Mouse (Mus musculus): ENCODE measurements around the gene Cit. TPM values are rescaled to one million over a fixed set of nuclear protein-coding genes. Genes with fewer than 3 reads are reported as not detected.

The Cit gene
- total and polyA plus RNA-seq, 2 experiments = 0.43 to 0.74 TPM

- Histone ChIP-seq H3K36me3 (ENCODE audit: control insufficient read depth, insufficient read depth, low read length) (no peaks in the 10 kb centered on the region), H3K79me2 (ENCODE audit: control insufficient read depth, insufficient read depth, low read length) (no peaks in the 10 kb centered on the region), H3K4me3 (ENCODE audit: insufficient read depth, low read depth, low read length) (no peak overlapping the region), H3K4me1 (ENCODE audit: control insufficient read depth, insufficient read depth, low read length) (0 out of 2 replicates have a peak, but pooled peaks cover 2% of the 10 kb centered on the region), H3K9ac (ENCODE audit: low read depth, low read length) (no peak overlapping the region), H3K27me3 (ENCODE audit: control insufficient read depth, insufficient read depth, low read length) (no peaks in the 10 kb centered on the region), H3K27ac (replicated peaks; ENCODE audit: insufficient read depth, low read depth, low read length) (0 out of 2 replicates have a peak overlapping the region, but pooled peaks have one; percentile 2)
- TF ChIP-seq CTCF (IDR thresholded peaks at IDR 0.05; ENCODE audit: low read depth, low read length) (no peak), POLR2A (IDR thresholded peaks at IDR 0.05; ENCODE audit: extremely low read depth, insufficient read depth, low read length) (no peak)
- WGBS = 69% methylated on average over 12 of the region's 12 CpGs
- DNase-seq (ENCODE audit: extremely low read depth, low read depth, low spot score) = no peak
Observed at GRCm38 (mm10) chr5:115854370-115854769, 9.3 kb downstream of the Cit start.

GRCm38 (mm10) chr5:115858652-115859051, 13.6 kb downstream of the Cit start:
- Histone ChIP-seq H3K79me2 (ENCODE audit: control insufficient read depth, insufficient read depth, low read length) (no peaks in the 10 kb centered on the region), H3K27ac (replicated peaks; ENCODE audit: insufficient read depth, low read depth, low read length) (0 out of 2 replicates have a peak overlapping the region, but pooled peaks have one; percentile 50), H3K27me3 (ENCODE audit: control insufficient read depth, insufficient read depth, low read length) (no peaks in the 10 kb centered on the region), H3K36me3 (ENCODE audit: control insufficient read depth, insufficient read depth, low read length) (no peaks in the 10 kb centered on the region), H3K9ac (ENCODE audit: low read depth, low read length) (no peak overlapping the region), H3K4me3 (ENCODE audit: insufficient read depth, low read depth, low read length) (no peak overlapping the region), H3K4me1 (ENCODE audit: control insufficient read depth, insufficient read depth, low read length) (no peaks in the 10 kb centered on the region)
- no peak for DNase-seq (ENCODE audit: extremely low read depth, low read depth, low spot score)
- 67% methylated on average over 6 of the region's 6 CpGs for WGBS
- TF ChIP-seq POLR2A (IDR thresholded peaks at IDR 0.05; ENCODE audit: extremely low read depth, insufficient read depth, low read length) (no peak), CTCF (IDR thresholded peaks at IDR 0.05; ENCODE audit: low read depth, low read length) (no peak)

GRCm38 (mm10) chr5:115859461-115859860, 14.4 kb downstream of the Cit start:
- 92% methylated on average over 9 of the region's 9 CpGs for WGBS

GRCm38 (mm10) chr5:115861991-115862390, 16.9 kb downstream of the Cit start:
- Histone ChIP-seq H3K79me2 (ENCODE audit: control insufficient read depth, insufficient read depth, low read length) (no peaks in the 10 kb centered on the region), H3K4me1 (ENCODE audit: control insufficient read depth, insufficient read depth, low read length) (peaks cover 6% of the 10 kb centered on the region; the same call in 1 of the 2 replicates), H3K9ac (ENCODE audit: low read depth, low read length) (no peak overlapping the region), H3K4me3 (ENCODE audit: insufficient read depth, low read depth, low read length) (no peak overlapping the region), H3K36me3 (ENCODE audit: control insufficient read depth, insufficient read depth, low read length) (no peaks in the 10 kb centered on the region), H3K27ac (replicated peaks; ENCODE audit: insufficient read depth, low read depth, low read length) (no peak overlapping the region), H3K27me3 (ENCODE audit: control insufficient read depth, insufficient read depth, low read length) (no peaks in the 10 kb centered on the region)
- TF ChIP-seq CTCF (IDR thresholded peaks at IDR 0.05; ENCODE audit: low read depth, low read length) (no peak), POLR2A (IDR thresholded peaks at IDR 0.05; ENCODE audit: extremely low read depth, insufficient read depth, low read length) (no peak)
- no peak for DNase-seq (ENCODE audit: extremely low read depth, low read depth, low spot score)
- 94% methylated on average over 10 of the region's 10 CpGs for WGBS

More at GRCm38 (mm10) chr5:115859461-115859860, 14.4 kb downstream of the Cit start:
- Histone ChIP-seq H3K4me1 (ENCODE audit: control insufficient read depth, insufficient read depth, low read length) (no peaks in the 10 kb centered on the region), H3K4me3 (ENCODE audit: insufficient read depth, low read depth, low read length) (no peak overlapping the region), H3K27ac (replicated peaks; ENCODE audit: insufficient read depth, low read depth, low read length) (no peak overlapping the region), H3K36me3 (ENCODE audit: control insufficient read depth, insufficient read depth, low read length) (no peaks in the 10 kb centered on the region), H3K9ac (ENCODE audit: low read depth, low read length) (no peak overlapping the region), H3K27me3 (ENCODE audit: control insufficient read depth, insufficient read depth, low read length) (no peaks in the 10 kb centered on the region), H3K79me2 (ENCODE audit: control insufficient read depth, insufficient read depth, low read length) (no peaks in the 10 kb centered on the region)
- no peak for DNase-seq (ENCODE audit: extremely low read depth, low read depth, low spot score)
- no peak for TF ChIP-seq CTCF (IDR thresholded peaks at IDR 0.05; ENCODE audit: low read depth, low read length)
- TF ChIP-seq POLR2A (IDR thresholded peaks at IDR 0.05; ENCODE audit: extremely low read depth, insufficient read depth, low read length) = no peak

- H3K27ac ChIP-seq (replicated peaks; ENCODE audit: insufficient read depth, low read depth, low read length) = no peak overlapping the region
Observed at GRCm38 (mm10) chr5:115862439-115862838, 17.4 kb downstream of the Cit start.

GRCm38 (mm10) chr5:115866296-115866695, 21.2 kb downstream of the Cit start:
- no peaks in the 10 kb centered on the region for H3K79me2 ChIP-seq (ENCODE audit: control insufficient read depth, insufficient read depth, low read length)
- H3K9ac ChIP-seq (ENCODE audit: low read depth, low read length) = no peak overlapping the region
- 69% methylated on average over 11 of the region's 11 CpGs for WGBS
- no peak overlapping the region for H3K4me3 ChIP-seq (ENCODE audit: insufficient read depth, low read depth, low read length)
- DNase-seq (ENCODE audit: extremely low read depth, low read depth, low spot score) = peak; percentile 47
- TF ChIP-seq POLR2A (IDR thresholded peaks at IDR 0.05; ENCODE audit: extremely low read depth, insufficient read depth, low read length) = no peak
- TF ChIP-seq CTCF (IDR thresholded peaks at IDR 0.05; ENCODE audit: low read depth, low read length) = no peak
- H3K27ac ChIP-seq (replicated peaks; ENCODE audit: insufficient read depth, low read depth, low read length) = peak overlapping the region; percentile 58
- peaks cover 6% of the 10 kb centered on the region; the same call in 1 of the 2 replicates for H3K4me1 ChIP-seq (ENCODE audit: control insufficient read depth, insufficient read depth, low read length)
- no peaks in the 10 kb centered on the region for H3K36me3 ChIP-seq (ENCODE audit: control insufficient read depth, insufficient read depth, low read length)
- H3K27me3 ChIP-seq (ENCODE audit: control insufficient read depth, insufficient read depth, low read length) = no peaks in the 10 kb centered on the region

More at GRCm38 (mm10) chr5:115862439-115862838, 17.4 kb downstream of the Cit start:
- DNase-seq (ENCODE audit: extremely low read depth, low read depth, low spot score) = no peak
- Histone ChIP-seq H3K79me2 (ENCODE audit: control insufficient read depth, insufficient read depth, low read length) (no peaks in the 10 kb centered on the region), H3K4me1 (ENCODE audit: control insufficient read depth, insufficient read depth, low read length) (peaks cover 6% of the 10 kb centered on the region; the same call in 1 of the 2 replicates), H3K9ac (ENCODE audit: low read depth, low read length) (no peak overlapping the region), H3K4me3 (ENCODE audit: insufficient read depth, low read depth, low read length) (no peak overlapping the region), H3K27me3 (ENCODE audit: control insufficient read depth, insufficient read depth, low read length) (no peaks in the 10 kb centered on the region), H3K36me3 (ENCODE audit: control insufficient read depth, insufficient read depth, low read length) (no peaks in the 10 kb centered on the region)
- WGBS = 97% methylated on average over 10 of the region's 10 CpGs
- TF ChIP-seq CTCF (IDR thresholded peaks at IDR 0.05; ENCODE audit: low read depth, low read length) (no peak), POLR2A (IDR thresholded peaks at IDR 0.05; ENCODE audit: extremely low read depth, insufficient read depth, low read length) (no peak)
